Mouse (Mus musculus): Measurements from ENCODE around the gene Map4k4. TPM values are rescaled to one million over a fixed set of nuclear protein-coding genes. Genes with fewer than 3 reads are reported as not detected.

Gene Map4k4
- polyA plus RNA-seq, 1 experiment, result 22.8 TPM

DNA sequence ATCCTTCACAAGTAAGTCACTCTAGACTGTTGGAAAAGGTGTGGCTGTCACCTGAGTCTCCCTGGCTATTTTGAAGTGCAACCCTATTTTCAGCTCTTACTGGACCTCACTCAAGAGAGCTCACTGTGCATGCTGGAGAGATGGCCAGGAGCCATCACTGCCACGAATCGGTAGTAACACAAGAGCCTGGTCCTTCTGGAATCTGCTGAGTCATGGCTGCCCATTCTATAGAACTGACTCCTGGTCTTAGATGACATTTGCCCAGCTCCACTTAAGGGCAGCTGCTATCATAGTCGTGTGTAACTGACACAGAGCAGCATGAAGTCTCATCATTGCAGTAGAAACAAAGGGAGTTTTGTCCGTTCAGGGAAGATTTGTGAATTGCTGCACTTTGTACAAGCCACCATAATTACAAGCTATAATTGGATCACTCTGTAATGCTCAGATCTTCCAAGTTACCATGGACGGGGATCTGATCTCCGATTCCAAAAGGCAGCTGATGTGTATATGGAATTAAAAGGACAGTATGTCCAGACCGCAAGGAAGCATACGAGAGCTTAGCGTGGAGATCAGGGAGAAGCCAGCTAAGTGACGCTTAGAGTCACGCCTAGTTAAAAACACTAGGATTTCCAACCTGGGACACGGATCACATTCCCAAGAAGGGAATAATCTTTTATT is 133.2 kb downstream of the Map4k4 start:
- H3K4me3 ChIP-seq (replicated peaks), result no peak overlapping the region
- no peaks in the 10 kb centered on the region for H3K36me3 ChIP-seq (replicated peaks; ENCODE audit: low read length)
- peaks cover 7% of the 10 kb centered on the region for H3K27me3 ChIP-seq (replicated peaks)
- no peaks in the 10 kb centered on the region for H3K9me3 ChIP-seq
- peaks cover 5% of the 10 kb centered on the region for H3K4me1 ChIP-seq
- TF ChIP-seq GATA1 (IDR thresholded peaks at IDR 0.05; ENCODE audit: borderline replicate concordance, low read length), result no peak
- no peak for TF ChIP-seq FLI1 (IDR thresholded peaks at IDR 0.05; ENCODE audit: low read length)

DNA sequence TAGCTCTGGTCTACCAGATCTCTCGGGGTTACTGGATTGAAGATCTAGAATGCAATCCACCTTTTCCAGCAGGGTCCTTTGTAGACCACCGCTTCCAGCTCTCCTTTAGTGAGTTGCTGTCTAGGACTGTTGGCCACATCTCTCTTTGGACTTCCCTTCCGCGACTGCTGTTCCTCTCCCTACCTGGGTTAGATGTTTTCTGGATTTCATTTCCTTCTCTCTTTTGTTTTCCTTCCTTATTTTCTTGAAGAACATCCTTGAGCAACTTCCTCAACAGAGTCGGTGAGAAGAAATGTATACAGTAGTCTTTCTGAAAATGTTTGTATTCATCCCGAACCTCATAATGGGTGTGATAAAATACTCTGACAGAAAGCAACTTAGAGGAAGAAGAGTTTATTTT is 137.1 kb downstream of the Map4k4 start:
- no peak for TF ChIP-seq GATA1 (IDR thresholded peaks at IDR 0.05; ENCODE audit: borderline replicate concordance, low read length)
- no peak for TF ChIP-seq FLI1 (IDR thresholded peaks at IDR 0.05; ENCODE audit: low read length)
- H3K4me3 ChIP-seq (replicated peaks), result no peak overlapping the region

DNA sequence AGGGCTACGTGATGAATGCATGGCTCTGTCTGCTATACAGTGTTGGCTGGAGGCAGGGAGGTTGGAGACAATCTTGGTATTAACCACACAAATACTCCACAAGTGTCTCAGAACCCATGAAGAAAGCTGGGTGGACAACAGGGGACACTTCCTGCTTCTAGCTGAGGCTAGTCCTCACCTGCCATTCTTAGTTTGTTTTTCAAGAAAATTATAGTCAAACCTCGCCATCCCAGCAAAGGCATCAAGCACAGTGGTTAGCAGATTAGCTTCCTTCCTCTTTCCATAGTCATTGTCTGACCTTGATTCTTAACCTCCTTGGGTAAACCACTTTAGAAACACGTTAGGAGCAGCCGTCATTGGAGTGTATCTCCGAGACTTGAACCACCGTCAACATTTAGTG is 145.0 kb downstream of the Map4k4 start:
- Histone ChIP-seq H3K9me3 (peaks cover 11% of the 10 kb centered on the region; the same call in 1 of the 2 replicates), H3K4me3 (replicated peaks) (no peak overlapping the region), H3K4me1 (peaks cover 22% of the 10 kb centered on the region), H3K36me3 (replicated peaks; ENCODE audit: low read length) (no peaks in the 10 kb centered on the region), H3K27me3 (replicated peaks) (peaks cover 5% of the 10 kb centered on the region)
- TF ChIP-seq GATA1 (IDR thresholded peaks at IDR 0.05; ENCODE audit: borderline replicate concordance, low read length) (no peak), FLI1 (IDR thresholded peaks at IDR 0.05; ENCODE audit: low read length) (no peak)

More for the DNA sequence above, 137.1 kb downstream of the Map4k4 start:
- peaks cover 5% of the 10 kb centered on the region for H3K4me1 ChIP-seq
- H3K27me3 ChIP-seq (replicated peaks), result peaks cover 7% of the 10 kb centered on the region
- no peaks in the 10 kb centered on the region for H3K9me3 ChIP-seq
- H3K36me3 ChIP-seq (replicated peaks; ENCODE audit: low read length), result no peaks in the 10 kb centered on the region

DNA sequence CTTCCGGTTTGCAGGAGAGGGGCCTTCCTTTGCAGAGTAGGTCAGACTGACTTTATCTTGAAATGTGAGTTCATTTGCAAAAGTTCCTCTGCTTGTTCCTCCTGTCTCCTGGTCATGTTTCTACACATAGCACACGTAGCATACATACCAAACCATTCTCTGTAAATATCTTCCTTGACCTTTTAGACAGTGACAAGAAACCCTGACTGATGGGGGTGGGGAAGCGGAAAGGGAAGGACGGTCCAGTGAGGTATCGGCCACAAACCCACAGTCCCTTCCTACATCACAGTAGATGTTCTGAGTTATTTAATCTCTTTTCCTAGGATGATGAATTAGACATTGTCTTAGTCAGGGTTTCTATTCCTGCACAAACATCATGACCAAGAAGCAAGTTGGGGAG is 145.9 kb downstream of the Map4k4 start:
- Histone ChIP-seq H3K9me3 (peaks cover 15% of the 10 kb centered on the region; the same call in 1 of the 2 replicates), H3K36me3 (replicated peaks; ENCODE audit: low read length) (no peaks in the 10 kb centered on the region), H3K4me1 (peaks cover 26% of the 10 kb centered on the region), H3K4me3 (replicated peaks) (no peak overlapping the region), H3K27me3 (replicated peaks) (peaks cover 1% of the 10 kb centered on the region)
- TF ChIP-seq GATA1 (IDR thresholded peaks at IDR 0.05; ENCODE audit: borderline replicate concordance, low read length) (no peak), FLI1 (IDR thresholded peaks at IDR 0.05; ENCODE audit: low read length) (no peak)

DNA sequence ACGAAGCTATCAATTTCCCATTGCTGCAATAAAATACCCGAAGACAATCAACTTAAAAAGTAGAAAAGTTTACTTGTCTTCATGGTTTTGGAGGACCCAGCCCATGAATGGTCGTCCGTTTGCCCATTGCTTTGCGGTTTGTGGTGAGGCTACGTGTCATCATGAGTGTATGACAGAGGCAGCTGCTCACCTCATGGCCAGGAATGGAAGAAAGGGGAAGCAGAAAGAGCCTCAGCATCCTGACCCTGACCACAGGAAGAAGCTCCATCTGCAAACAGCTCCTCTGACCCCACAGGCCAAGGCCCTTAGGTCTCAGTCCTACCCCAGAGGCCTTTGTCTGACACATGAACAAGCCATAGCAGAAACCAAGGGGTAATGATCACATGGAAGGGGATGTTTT is 150.4 kb downstream of the Map4k4 start:
- Histone ChIP-seq H3K4me3 (replicated peaks) (no peak overlapping the region), H3K4me1 (peaks cover 17% of the 10 kb centered on the region), H3K36me3 (replicated peaks; ENCODE audit: low read length) (no peaks in the 10 kb centered on the region), H3K27me3 (replicated peaks) (no peaks in the 10 kb centered on the region), H3K9me3 (peaks cover 27% of the 10 kb centered on the region)
- TF ChIP-seq FLI1 (IDR thresholded peaks at IDR 0.05; ENCODE audit: low read length) (no peak), GATA1 (IDR thresholded peaks at IDR 0.05; ENCODE audit: borderline replicate concordance, low read length) (no peak)

DNA sequence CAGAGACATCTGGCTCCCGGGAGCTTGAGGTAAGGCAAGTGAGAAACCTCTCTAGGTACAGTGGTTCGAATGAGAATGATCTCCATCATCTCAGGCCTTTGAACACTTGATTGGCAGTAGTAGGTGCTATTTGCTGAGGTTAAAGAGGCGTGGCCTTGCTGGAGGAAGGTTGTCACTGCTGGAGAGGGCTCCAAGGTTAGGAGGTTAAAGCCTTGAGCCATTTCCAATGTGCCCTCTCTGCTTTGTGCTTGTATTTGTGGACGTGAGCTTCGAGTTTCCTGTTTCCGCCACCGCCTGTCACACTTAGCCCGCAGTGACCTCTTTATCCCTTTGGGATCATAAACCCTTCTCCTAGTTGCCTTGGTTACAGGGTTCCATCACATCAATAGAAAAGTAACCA is 151.4 kb downstream of the Map4k4 start:
- Histone ChIP-seq H3K4me1 (peaks cover 12% of the 10 kb centered on the region), H3K9me3 (peaks cover 28% of the 10 kb centered on the region), H3K36me3 (replicated peaks; ENCODE audit: low read length) (no peaks in the 10 kb centered on the region), H3K4me3 (replicated peaks) (no peak overlapping the region), H3K27me3 (replicated peaks) (no peaks in the 10 kb centered on the region)
- TF ChIP-seq FLI1 (IDR thresholded peaks at IDR 0.05; ENCODE audit: low read length) (no peak), GATA1 (IDR thresholded peaks at IDR 0.05; ENCODE audit: borderline replicate concordance, low read length) (no peak)

DNA sequence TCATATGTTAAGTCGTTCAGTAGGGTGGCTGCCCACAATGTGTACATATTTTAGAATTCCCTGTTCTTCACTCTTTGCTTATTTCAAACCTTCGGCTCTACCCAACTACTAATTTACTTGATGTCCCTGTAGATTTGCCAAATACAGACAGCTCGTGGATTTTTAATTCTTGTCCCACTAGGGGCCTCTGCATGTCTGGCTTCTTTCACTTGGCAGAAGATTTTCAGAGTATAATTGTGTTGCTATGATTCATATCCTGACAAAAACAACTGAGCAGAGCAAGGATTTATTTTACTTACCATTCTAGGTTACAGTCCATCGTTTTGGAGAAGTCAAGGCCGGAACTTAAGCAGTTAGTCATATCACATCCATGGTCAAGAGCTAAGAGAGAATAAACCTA is 152.4 kb downstream of the Map4k4 start:
- TF ChIP-seq FLI1 (IDR thresholded peaks at IDR 0.05; ENCODE audit: low read length), result no peak
- TF ChIP-seq GATA1 (IDR thresholded peaks at IDR 0.05; ENCODE audit: borderline replicate concordance, low read length), result no peak
- peaks cover 28% of the 10 kb centered on the region for H3K9me3 ChIP-seq

DNA sequence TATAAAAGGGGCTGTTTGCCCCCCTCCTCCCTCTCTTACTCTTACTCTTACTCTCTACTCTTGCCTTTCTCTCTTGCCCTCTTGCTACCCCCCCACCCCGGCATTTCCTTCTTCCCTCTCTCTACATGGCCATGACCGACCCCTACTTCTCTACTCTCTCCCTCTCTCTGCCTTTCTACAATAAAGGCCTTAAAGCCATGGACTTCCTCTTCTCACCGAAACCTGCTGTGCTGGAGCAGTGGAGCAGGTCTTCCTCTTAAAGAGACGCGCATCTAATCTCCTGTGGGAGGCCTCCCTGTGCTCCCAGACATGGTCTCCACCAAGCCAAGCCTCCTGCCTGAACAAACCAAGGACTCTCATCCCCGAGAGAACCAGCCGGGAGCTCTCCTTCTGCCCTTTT is 154.3 kb downstream of the Map4k4 start:
- peaks cover 10% of the 10 kb centered on the region for H3K27me3 ChIP-seq (replicated peaks)
- no peaks in the 10 kb centered on the region for H3K36me3 ChIP-seq (replicated peaks; ENCODE audit: low read length)
- H3K4me3 ChIP-seq (replicated peaks), result no peak overlapping the region
- H3K4me1 ChIP-seq, result peaks cover 8% of the 10 kb centered on the region
- peaks cover 27% of the 10 kb centered on the region for H3K9me3 ChIP-seq
- no peak for TF ChIP-seq FLI1 (IDR thresholded peaks at IDR 0.05; ENCODE audit: low read length)
- TF ChIP-seq GATA1 (IDR thresholded peaks at IDR 0.05; ENCODE audit: borderline replicate concordance, low read length), result no peak

More for the DNA sequence above, 152.4 kb downstream of the Map4k4 start:
- Histone ChIP-seq H3K36me3 (replicated peaks; ENCODE audit: low read length) (no peaks in the 10 kb centered on the region), H3K27me3 (replicated peaks) (peaks cover 2% of the 10 kb centered on the region), H3K4me3 (replicated peaks) (no peak overlapping the region), H3K4me1 (peaks cover 12% of the 10 kb centered on the region)

DNA sequence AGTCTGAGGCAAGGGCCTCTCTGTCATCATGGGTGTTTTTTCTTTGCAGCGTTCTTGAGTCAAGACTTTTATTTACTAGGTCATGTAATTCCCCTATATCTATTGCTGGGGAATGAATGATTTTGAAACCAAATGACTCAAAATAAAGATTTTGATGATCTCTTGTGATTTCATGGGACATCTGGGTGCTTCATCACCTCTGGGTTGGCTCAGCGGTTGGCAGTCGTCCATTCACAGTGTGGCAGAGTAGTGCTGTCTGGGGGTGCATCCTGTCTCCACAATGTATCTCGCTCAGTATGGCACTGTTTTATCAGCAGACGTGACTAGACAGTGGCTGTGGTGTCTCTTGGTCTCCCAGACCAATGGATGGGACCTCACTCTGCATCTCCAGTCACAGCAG is 155.2 kb downstream of the Map4k4 start:
- peaks cover 13% of the 10 kb centered on the region for H3K27me3 ChIP-seq (replicated peaks)
- H3K36me3 ChIP-seq (replicated peaks; ENCODE audit: low read length), result no peaks in the 10 kb centered on the region
- peaks cover 21% of the 10 kb centered on the region for H3K9me3 ChIP-seq
- H3K4me1 ChIP-seq, result peaks cover 4% of the 10 kb centered on the region
- no peak overlapping the region for H3K4me3 ChIP-seq (replicated peaks)
- TF ChIP-seq GATA1 (IDR thresholded peaks at IDR 0.05; ENCODE audit: borderline replicate concordance, low read length), result no peak
- TF ChIP-seq FLI1 (IDR thresholded peaks at IDR 0.05; ENCODE audit: low read length), result no peak

DNA sequence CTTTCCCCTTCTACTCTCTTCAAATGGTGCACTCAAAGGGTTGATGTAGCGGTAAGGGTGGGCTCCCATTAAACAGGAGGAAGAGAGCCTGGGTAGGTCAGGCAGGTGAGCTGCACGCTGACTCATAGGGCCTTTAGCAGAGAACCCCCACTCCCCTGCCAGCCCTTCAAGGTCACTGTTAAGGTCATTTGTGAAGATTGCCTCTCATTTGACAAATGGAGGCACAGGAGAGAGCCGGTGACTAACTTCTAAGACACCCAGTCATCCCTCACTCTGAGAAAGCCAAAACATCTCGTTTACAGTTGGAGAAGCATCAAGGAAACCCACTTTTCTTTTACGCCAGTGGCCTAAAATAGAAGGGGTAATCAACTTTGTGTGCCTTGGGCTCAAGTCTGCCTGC is 156.6 kb downstream of the Map4k4 start:
- Histone ChIP-seq H3K27me3 (replicated peaks) (peaks cover 15% of the 10 kb centered on the region), H3K4me1 (no peaks in the 10 kb centered on the region; the same call in 1 of the 2 replicates), H3K9me3 (peaks cover 11% of the 10 kb centered on the region), H3K4me3 (replicated peaks) (no peak overlapping the region), H3K36me3 (replicated peaks; ENCODE audit: low read length) (no peaks in the 10 kb centered on the region)
- TF ChIP-seq GATA1 (IDR thresholded peaks at IDR 0.05; ENCODE audit: borderline replicate concordance, low read length) (no peak), FLI1 (IDR thresholded peaks at IDR 0.05; ENCODE audit: low read length) (no peak)

Data from megakaryocyte, embryonic 14.5 days (primary cell).